Mouse (Mus musculus): ENCODE measurements around the gene Tmem97.

GRCm38 (mm10) chr11:78497544-78498522 lies 52.7 kb downstream of the Tmem97 start, which contains the start of gene Sarm1:
- no peak for TF ChIP-seq CTCF (IDR thresholded peaks at IDR 0.05; ENCODE audit: control insufficient read depth, insufficient read depth, low read length)
- TF ChIP-seq POLR2A (IDR thresholded peaks at IDR 0.05; ENCODE audit: borderline replicate concordance, control insufficient read depth, low read depth, low read length): no peak
